Mouse (Mus musculus) thymus, adult 2 months (tissue): ENCODE measurements around the gene Olfr1418. TPM values are rescaled to one million over a fixed set of nuclear protein-coding genes. Genes with fewer than 3 reads are reported as not detected.

ENCODE experiments used
- DNase-seq: peaks from one replicate; pipeline ENCODE4 v3.0.0; 2021
- H3K27ac ChIP-seq: fragments of 200-500 bp; 2 replicates; pipeline ENCODE4 v1.5.1; 2012; ENCODE audit warnings: low read length, control low read depth; ENCODE audit not compliant: control insufficient read depth, insufficient read depth
- H3K27me3 ChIP-seq: fragments of 200-500 bp; 2 replicates; pipeline ENCODE4 v1.6.1; 2012; ENCODE audit warnings: mild to moderate bottlenecking, low read length, moderate library complexity, mixed read lengths; ENCODE audit not compliant: control insufficient read depth, insufficient read depth
- H3K36me3 ChIP-seq: fragments of 200-500 bp; 2 replicates; pipeline ENCODE4 v1.6.1; 2012; ENCODE audit warnings: mild to moderate bottlenecking, low read length, moderate library complexity; ENCODE audit not compliant: control insufficient read depth, insufficient read depth
- H3K4me1 ChIP-seq: fragments of 200-500 bp; replicated peaks from 2 replicates; pipeline ENCODE4 v1.6.1; 2012; ENCODE audit warnings: low read length; ENCODE audit not compliant: control insufficient read depth, insufficient read depth
- H3K4me3 ChIP-seq: fragments of 200-500 bp; 2 replicates; pipeline ENCODE4 v1.5.1; 2012; ENCODE audit warnings: mild to moderate bottlenecking, low read length, control low read depth, moderate library complexity; ENCODE audit not compliant: control insufficient read depth, insufficient read depth
- CTCF ChIP-seq: fragments of 200-500 bp; IDR thresholded peaks from 2 replicates; pipeline ENCODE4 v1.5.1; 2012; ENCODE audit warnings: mild to moderate bottlenecking, control low read depth, low read length, moderate library complexity, borderline replicate concordance; ENCODE audit not compliant: control insufficient read depth, poor library complexity, insufficient read depth; ENCODE audit errors: extremely low read depth
- POLR2A ChIP-seq: fragments of 200-500 bp; IDR thresholded peaks from 2 replicates; pipeline ENCODE4 v1.6.1; 2012; ENCODE audit warnings: mild to moderate bottlenecking, low read length, control low read depth, moderate library complexity; ENCODE audit not compliant: control insufficient read depth, poor library complexity, insufficient read depth; ENCODE audit errors: extremely low read depth
- WGBS: fragments of 180-500 bp; shearing (Covaris S2); methylation state at CpG from one replicate; pipeline ENCODE4 v1.1.7; 2018; 5-methylcytosine and 5-hydroxymethylcytosine counted together
- polyA plus RNA-seq: library from polyadenylated mRNA; depleted of rRNA; stranded (reverse); fragments of >200 nt; gene quantifications from 2 replicates; pipeline ENCODE4 v1.2.3, GENCODE M21; 2012; rRNA removed

Gene Olfr1418
- polyA plus RNA-seq, 1 experiment, result not detected

DNA sequence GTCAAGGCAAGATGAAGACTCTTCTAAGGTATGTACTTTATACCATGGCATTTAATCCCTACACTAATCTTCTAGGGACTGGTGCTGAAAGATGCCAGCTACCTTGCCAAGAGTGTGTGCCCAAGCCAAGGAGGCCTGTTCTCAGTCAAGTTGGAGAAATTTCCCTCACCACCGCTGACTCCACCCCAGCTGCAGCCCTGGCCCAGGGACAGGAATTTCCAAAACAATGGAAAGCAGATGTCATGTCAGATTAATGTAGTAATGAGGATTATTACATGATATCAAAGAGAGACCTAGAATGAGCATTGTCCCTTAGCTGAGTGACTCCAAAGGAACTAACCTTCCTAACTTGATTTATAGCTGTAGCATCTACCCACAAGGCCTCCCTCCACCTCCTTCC, 50.0 kb downstream of the Olfr1418 start:
- Histone ChIP-seq H3K27me3 (no peaks in the 10 kb centered on the region), H3K27ac (no peak overlapping the region), H3K4me1 (peaks cover 6% of the 10 kb centered on the region), H3K36me3 (no peaks in the 10 kb centered on the region), H3K4me3 (no peak overlapping the region)
- TF ChIP-seq POLR2A, result no peak
- no peak for DNase-seq
- 94% methylated on average over 1 of the region's 1 CpGs for WGBS

DNA sequence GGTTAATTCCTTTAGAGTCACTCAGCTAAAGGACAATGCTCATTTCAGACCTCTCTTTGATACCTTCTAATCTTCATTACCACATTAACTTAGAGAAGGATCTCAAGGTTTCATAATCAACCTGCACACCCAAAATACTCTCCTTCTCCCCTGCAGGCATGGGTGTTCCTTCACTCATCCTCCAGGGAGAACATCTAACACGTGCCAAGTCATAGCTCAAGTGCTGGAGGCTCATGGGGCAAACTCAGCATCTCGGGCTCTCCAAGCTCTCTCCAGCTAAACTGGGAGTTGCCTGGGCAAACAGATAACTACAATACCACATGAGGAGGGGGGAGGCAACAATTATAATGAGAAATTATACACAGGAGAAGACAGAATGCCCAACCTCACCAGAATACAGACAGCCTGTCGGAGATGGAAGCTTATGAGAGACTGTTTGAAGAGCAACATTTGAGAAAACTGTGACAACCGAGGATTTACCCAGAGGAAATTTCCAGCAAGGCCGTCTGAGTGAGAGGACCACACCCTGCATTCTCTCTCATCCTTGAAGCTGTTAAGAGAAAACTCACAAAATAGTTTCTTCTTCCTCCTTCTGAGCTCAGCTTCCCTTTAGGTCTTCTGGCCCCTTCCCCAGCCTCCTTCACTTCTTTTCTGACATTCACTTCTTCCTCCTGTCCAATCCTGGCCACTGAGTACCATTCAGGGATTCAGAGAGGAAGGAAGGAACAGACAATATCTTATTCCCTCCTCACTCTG, 50.7 kb downstream of the Olfr1418 start:
- no peaks in the 10 kb centered on the region for H3K36me3 ChIP-seq
- H3K4me3 ChIP-seq, result no peak overlapping the region
- peaks cover 6% of the 10 kb centered on the region for H3K4me1 ChIP-seq
- H3K27ac ChIP-seq, result no peak overlapping the region
- DNase-seq, result no peak
- no peaks in the 10 kb centered on the region for H3K27me3 ChIP-seq
- TF ChIP-seq POLR2A, result no peak
- TF ChIP-seq CTCF, result no peak
- WGBS, result 74% methylated on average over 5 of the region's 5 CpGs

DNA sequence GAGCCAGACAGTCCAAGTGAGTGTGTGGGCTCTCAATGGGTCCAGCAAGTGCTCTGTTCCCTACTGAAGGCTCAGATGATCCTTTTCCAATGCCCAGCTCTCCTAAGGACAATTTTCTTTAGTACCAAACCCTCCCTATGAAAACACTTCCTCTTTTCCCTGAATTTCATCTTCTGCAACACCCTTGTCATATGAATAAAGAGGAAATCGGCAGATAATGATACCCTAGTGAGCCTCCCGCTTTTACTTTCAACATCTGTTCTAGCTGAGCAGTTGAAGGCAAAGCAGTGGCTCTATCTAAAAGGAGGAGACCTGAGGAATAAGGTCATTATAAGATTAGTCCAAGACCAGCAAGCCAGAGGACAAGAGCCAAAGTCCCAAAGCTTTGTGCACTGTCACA, 52.4 kb downstream of the Olfr1418 start:
- Histone ChIP-seq H3K4me3 (no peak overlapping the region), H3K36me3 (no peaks in the 10 kb centered on the region), H3K27ac (no peak overlapping the region), H3K4me1 (peaks cover 6% of the 10 kb centered on the region), H3K27me3 (no peaks in the 10 kb centered on the region)
- TF ChIP-seq CTCF, result no peak
- no peak for TF ChIP-seq POLR2A
- no peak for DNase-seq
- WGBS, result 40% methylated on average over 2 of the region's 2 CpGs

DNA sequence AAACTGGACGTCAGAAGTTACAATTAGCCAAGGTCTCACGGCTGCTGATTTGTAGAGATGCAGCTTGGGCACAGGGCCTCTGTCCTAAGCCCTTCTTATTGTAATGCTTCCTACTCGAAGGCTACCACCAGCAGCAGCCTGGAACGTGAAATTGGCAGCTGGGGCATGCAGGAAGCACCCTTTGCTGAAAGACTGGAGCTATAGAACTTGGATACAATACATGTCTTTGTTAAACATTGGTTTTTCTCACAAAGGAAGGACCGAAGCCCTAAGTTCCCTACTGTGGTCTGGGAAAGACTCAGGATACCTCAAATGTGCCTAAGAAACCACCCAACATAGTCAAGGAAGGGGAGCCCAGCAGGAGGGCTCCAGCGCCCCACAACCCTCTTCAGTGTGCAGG, 53.0 kb downstream of the Olfr1418 start:
- Histone ChIP-seq H3K4me1 (peaks cover 6% of the 10 kb centered on the region), H3K27me3 (no peaks in the 10 kb centered on the region), H3K4me3 (no peak overlapping the region), H3K27ac (no peak overlapping the region), H3K36me3 (no peaks in the 10 kb centered on the region)
- TF ChIP-seq CTCF, result no peak
- no peak for TF ChIP-seq POLR2A
- WGBS, result 30% methylated on average over 6 of the region's 6 CpGs
- DNase-seq, result no peak

DNA sequence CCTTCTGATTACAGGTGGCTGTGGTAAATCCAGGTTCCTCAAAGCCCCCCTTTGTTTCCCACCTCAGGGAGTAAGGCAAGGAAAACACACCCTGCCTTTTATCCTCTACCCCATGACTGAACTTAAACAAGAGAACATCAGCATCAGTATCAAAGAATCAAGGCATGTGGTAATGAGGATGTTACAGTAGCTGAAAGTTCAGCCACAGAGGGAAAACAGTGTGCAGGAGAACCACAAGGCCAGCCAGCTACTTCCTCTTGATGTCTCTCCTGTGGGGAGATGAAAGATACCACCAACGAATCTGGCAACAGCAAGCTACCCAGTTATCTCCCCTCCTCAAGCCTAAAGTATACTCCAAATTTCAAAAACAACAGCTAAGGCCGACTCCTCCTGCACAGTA, 53.6 kb downstream of the Olfr1418 start:
- WGBS, result 4% methylated on average over 2 of the region's 2 CpGs
- Histone ChIP-seq H3K4me1 (peaks cover 6% of the 10 kb centered on the region), H3K4me3 (no peak overlapping the region), H3K36me3 (no peaks in the 10 kb centered on the region), H3K27me3 (no peaks in the 10 kb centered on the region), H3K27ac (no peak overlapping the region)
- peak; percentile 33 for DNase-seq
- TF ChIP-seq POLR2A (no peak), CTCF (no peak)

DNA sequence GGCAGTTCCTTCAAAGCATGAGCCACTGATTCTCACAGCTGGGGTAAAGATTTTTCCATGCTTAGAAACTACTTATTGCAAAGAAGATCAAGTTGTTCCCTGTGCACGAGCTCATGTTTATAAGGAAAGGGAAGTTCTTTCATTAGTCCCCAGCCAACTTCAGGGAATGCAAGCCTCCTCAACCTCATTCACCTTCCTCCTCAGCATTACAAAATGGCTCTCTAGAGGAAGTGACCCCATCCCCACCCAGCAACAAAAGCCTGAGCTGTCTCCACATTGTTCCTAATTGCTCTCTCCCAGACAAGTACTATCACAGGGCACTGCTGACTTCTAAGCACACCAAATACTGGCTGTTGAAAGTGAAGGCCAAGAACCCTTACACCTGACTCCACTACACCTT, 56.4 kb downstream of the Olfr1418 start:
- no peak for DNase-seq
- no peaks in the 10 kb centered on the region for H3K27me3 ChIP-seq
- no peak overlapping the region for H3K27ac ChIP-seq
- TF ChIP-seq POLR2A (no peak), CTCF (no peak)
- no peak overlapping the region for H3K4me3 ChIP-seq
- peaks cover 6% of the 10 kb centered on the region for H3K4me1 ChIP-seq
- H3K36me3 ChIP-seq, result no peaks in the 10 kb centered on the region
- WGBS, result 81% methylated on average over 1 of the region's 1 CpGs

Other genes with a start within 250 kb of the Olfr1418 start
- not detected in 2 replicates for gene Ms4a2, start 237.3 kb downstream of the Olfr1418 start, polyA plus RNA-seq
- 0.59 and 0.80 TPM in 2 replicates for gene Ms4a3, start 220.2 kb downstream of the Olfr1418 start, polyA plus RNA-seq
- gene Oosp2, start 200.5 kb downstream of the Olfr1418 start, polyA plus RNA-seq, result not detected in 2 replicates
- gene Oosp1, start 169.9 kb downstream of the Olfr1418 start, polyA plus RNA-seq, result 0.11 and 0.84 TPM in 2 replicates
- gene Oosp3, start 164.0 kb downstream of the Olfr1418 start, polyA plus RNA-seq, result not detected in 2 replicates
- gene Gif, start 113.5 kb downstream of the Olfr1418 start, polyA plus RNA-seq, result 0.08 and 0.18 TPM in 2 replicates
- 8.9 and 10.6 TPM in 2 replicates for gene Mrpl16, start 90.7 kb downstream of the Olfr1418 start, polyA plus RNA-seq
- gene Stx3, start 41.7 kb downstream of the Olfr1418 start, polyA plus RNA-seq, result 2.2 and 2.4 TPM in 2 replicates
- not detected in 2 replicates for gene Olfr1417, start 21.8 kb downstream of the Olfr1418 start, polyA plus RNA-seq
- 0.11 TPM in 1 of 2 replicates, not detected in the other for gene Olfr1419, start 14.0 kb upstream of the Olfr1418 start, polyA plus RNA-seq
- gene Olfr1420, start 25.5 kb upstream of the Olfr1418 start, polyA plus RNA-seq, result not detected in 2 replicates
- gene Patl1, start 51.3 kb upstream of the Olfr1418 start, polyA plus RNA-seq, result 28.1 and 34.4 TPM in 2 replicates
- gene Osbp, start 104.9 kb upstream of the Olfr1418 start, polyA plus RNA-seq, result 23.0 and 24.5 TPM in 2 replicates
- gene Olfr1423, start 180.3 kb upstream of the Olfr1418 start, polyA plus RNA-seq, result not detected in 2 replicates
- not detected in 2 replicates for gene Olfr1424, start 201.6 kb upstream of the Olfr1418 start, polyA plus RNA-seq
- gene Olfr1425, start 216.7 kb upstream of the Olfr1418 start, polyA plus RNA-seq, result not detected in 2 replicates
- gene Olfr1426, start 230.9 kb upstream of the Olfr1418 start, polyA plus RNA-seq, result not detected in 2 replicates
- not detected in 2 replicates for gene Olfr1427, start 242.3 kb upstream of the Olfr1418 start, polyA plus RNA-seq